Mouse (Mus musculus): ENCODE data around the gene Smpd1.

Gene Smpd1

GRCm38 (mm10) chr7:105554212-105554942 is at the start of gene Smpd1:
TSS of gene Smpd1 (plus strand) at chr7:105554360.
- in situ Hi-C loops (cut with MboI; ENCODE audit: unreplicated experiment in 2 of 2): loop anchor here (5.0 to 10.0 kb wide), 2 partner anchors 180 to 258 kb away; partner anchors contain the start of genes Ilk (in 2 of the 2), Rrp8 (in 2 of the 2) and Mrpl17 (in 1 of the 2)

- in situ Hi-C loops (cut with MboI; ENCODE audit: unreplicated experiment in 2 of 2): loop anchor here (25.0 kb wide), 3 partner anchors 895 to 1795 kb away; partner anchors contain the start of genes Olfr243 (in 1 of the 2), Olfr648 (in 1 of the 2), Olfr649 (in 1 of the 2) and Olfr655 (in 1 of the 2)
Observed at GRCm38 (mm10) chr7:105507257-105507656, 46.9 kb upstream of the Smpd1 start.

GRCm38 (mm10) chr7:105510143-105510542 is 44.0 kb upstream of the Smpd1 start:
- in situ Hi-C loops (cut with MboI; ENCODE audit: unreplicated experiment in 2 of 2): loop anchor here (10.0 to 25.0 kb wide), 5 partner anchors 95 to 1798 kb away; partner anchors contain the start of genes Olfr243 (in 1 of the 2), Olfr648 (in 1 of the 2), Olfr649 (in 1 of the 2) and Olfr655 (in 1 of the 2)

GRCm38 (mm10) chr7:105513845-105514291 is 40.3 kb upstream of the Smpd1 start:
- in situ Hi-C loops (cut with MboI; ENCODE audit: unreplicated experiment in 2 of 2): loop anchor here (10.0 to 25.0 kb wide), 5 partner anchors 99 to 1802 kb away; partner anchors contain the start of genes Olfr243 (in 1 of the 2), Olfr648 (in 1 of the 2), Olfr649 (in 1 of the 2) and Olfr655 (in 1 of the 2)

- in situ Hi-C loops (cut with MboI; ENCODE audit: unreplicated experiment in 2 of 2): loop anchor here (10.0 to 25.0 kb wide), 5 partner anchors 100 to 1802 kb away; partner anchors contain the start of genes Olfr243 (in 1 of the 2), Olfr648 (in 1 of the 2), Olfr649 (in 1 of the 2) and Olfr655 (in 1 of the 2)
Observed at GRCm38 (mm10) chr7:105514561-105514960, 39.6 kb upstream of the Smpd1 start.

GRCm38 (mm10) chr7:105515178-105515577 is 39.0 kb upstream of the Smpd1 start:
- in situ Hi-C loops (cut with MboI; ENCODE audit: unreplicated experiment in 2 of 2): loop anchor here (5.0 to 25.0 kb wide), 6 partner anchors 100 to 1803 kb away; partner anchors contain the start of genes Olfr243 (in 1 of the 2), Olfr648 (in 1 of the 2), Olfr649 (in 1 of the 2) and Olfr655 (in 1 of the 2)

GRCm38 (mm10) chr7:105516669-105517360 is 37.3 kb upstream of the Smpd1 start:
- in situ Hi-C loops (cut with MboI; ENCODE audit: unreplicated experiment in 2 of 2): loop anchor here (5.0 to 25.0 kb wide), 6 partner anchors 102 to 1805 kb away; partner anchors contain the start of genes Olfr243 (in 1 of the 2), Olfr648 (in 1 of the 2), Olfr649 (in 1 of the 2) and Olfr655 (in 1 of the 2)

GRCm38 (mm10) chr7:105519336-105519735 is 34.8 kb upstream of the Smpd1 start:
- in situ Hi-C loops (cut with MboI; ENCODE audit: unreplicated experiment in 2 of 2): loop anchor here (5.0 to 25.0 kb wide), 6 partner anchors 105 to 1807 kb away; partner anchors contain the start of genes Olfr243 (in 1 of the 2), Olfr648 (in 1 of the 2), Olfr649 (in 1 of the 2) and Olfr655 (in 1 of the 2)

GRCm38 (mm10) chr7:105519771-105520170 is 34.4 kb upstream of the Smpd1 start:
- in situ Hi-C loops (cut with MboI; ENCODE audit: unreplicated experiment in 2 of 2): loop anchor here (5.0 to 25.0 kb wide), 7 partner anchors 105 to 1807 kb away; partner anchors contain the start of genes Olfr649 (in 2 of the 2), Olfr243 (in 1 of the 2), Olfr648 (in 1 of the 2) and Olfr655 (in 1 of the 2)

GRCm38 (mm10) chr7:105520201-105520600 is 34.0 kb upstream of the Smpd1 start:
- in situ Hi-C loops (cut with MboI; ENCODE audit: unreplicated experiment in 2 of 2): loop anchor here (10.0 to 25.0 kb wide), 4 partner anchors 908 to 1808 kb away; partner anchors contain the start of genes Olfr649 (in 2 of the 2), Olfr243 (in 1 of the 2), Olfr648 (in 1 of the 2) and Olfr655 (in 1 of the 2)

GRCm38 (mm10) chr7:105524222-105524621 is 29.9 kb upstream of the Smpd1 start:
- in situ Hi-C loops (cut with MboI; ENCODE audit: unreplicated experiment in 2 of 2): loop anchor here (10.0 to 25.0 kb wide), 4 partner anchors 912 to 1812 kb away; partner anchors contain the start of genes Olfr649 (in 2 of the 2), Olfr243 (in 1 of the 2), Olfr648 (in 1 of the 2) and Olfr655 (in 1 of the 2)

- in situ Hi-C loops (cut with MboI; ENCODE audit: unreplicated experiment in 2 of 2): loop anchor here in 1 of 2 experiments (10.0 to 25.0 kb wide), 2 partner anchors 285 to 1333 kb away; partner anchors contain the start of genes Mrpl17 and Olfr649
Observed at GRCm38 (mm10) chr7:105527306-105527937, 26.7 kb upstream of the Smpd1 start.

GRCm38 (mm10) chr7:105528094-105528493 is 26.1 kb upstream of the Smpd1 start:
- in situ Hi-C loops (cut with MboI; ENCODE audit: unreplicated experiment in 2 of 2): loop anchor here in 1 of 2 experiments (10.0 to 25.0 kb wide), 2 partner anchors 284 to 1333 kb away; partner anchors contain the start of genes Mrpl17 and Olfr649

- in situ Hi-C loops (cut with MboI; ENCODE audit: unreplicated experiment in 2 of 2): loop anchor here (10.0 to 25.0 kb wide), 2 partner anchors 191 to 278 kb away; partner anchors contain the start of gene Mrpl17 (in 1 of the 2)
Observed at GRCm38 (mm10) chr7:105534162-105534561, 20.0 kb upstream of the Smpd1 start.

GRCm38 (mm10) chr7:105545986-105546385 is 8.2 kb upstream of the Smpd1 start:
- in situ Hi-C loops (cut with MboI; ENCODE audit: unreplicated experiment in 2 of 2): loop anchor here in 1 of 2 experiments (25.0 kb wide), 1 partner anchor 266 kb away; the partner anchor contains the start of gene Mrpl17

GRCm38 (mm10) chr7:105547970-105548369 is 6.2 kb upstream of the Smpd1 start:
- in situ Hi-C loops (cut with MboI; ENCODE audit: unreplicated experiment in 2 of 2): loop anchor here in 1 of 2 experiments (25.0 kb wide), 1 partner anchor 264 kb away; the partner anchor contains the start of gene Mrpl17

GRCm38 (mm10) chr7:105549035-105549434 is 5.1 kb upstream of the Smpd1 start:
- in situ Hi-C loops (cut with MboI; ENCODE audit: unreplicated experiment in 2 of 2): loop anchor here in 1 of 2 experiments (25.0 kb wide), 1 partner anchor 263 kb away; the partner anchor contains the start of gene Mrpl17
